In genomic region chr7:126467271-126467670, GRCm38 (mm10) we compare ENCODE assay signal across 9 mouse cellular contexts. TPM values are rescaled to one million over a fixed set of nuclear protein-coding genes. Genes with fewer than 3 reads are reported as not detected.
DNase-seq lines count a peak whose midpoint lies in the region; ATAC-seq and TF ChIP-seq lines count a peak whose summit lies in the region.
"Had no signal": no experiment of that assay in that cellular context is flagged by ENCODE, and none has a peak within 500 bp of the region (broad histone marks: within the 10 kb centered on the region; RNA-seq: fewer than 3 reads in every experiment).

No protein-coding gene starts in this region.

- H3K27me3 ChIP-seq in midbrain, embryonic 10.5 days (ENCODE audit: low read depth, poor library complexity, severe bottlenecking): 0 out of 2 replicates have a peak, but pooled peaks cover 4% of the 10 kb centered on the region
- no peaks in the 10 kb centered on the region for H3K27me3 ChIP-seq in midbrain, embryonic 16.5 days (ENCODE audit: control insufficient read depth, insufficient read depth, low read depth, low read length)
- H3K27me3 ChIP-seq in intestine, postnatal 0 days (replicated peaks; ENCODE audit: control insufficient read depth, insufficient read depth, low read length): no peaks in the 10 kb centered on the region
- no peaks in the 10 kb centered on the region for H3K27me3 ChIP-seq in myocyte (ENCODE audit: control insufficient read depth, insufficient read depth, insufficient read length)
- H3K27me3 ChIP-seq: neural tube, embryonic 13.5 days had no signal

- peak; percentile 60 to 65 for DNase-seq in cerebellum, postnatal 10 days
- DNase-seq in cerebellum, adult 8-10 months: no peak
- peak; percentile 40 for DNase-seq in midbrain, embryonic 10.5 days (ENCODE audit: low spot score)
- DNase-seq in c-Kit-positive CD71-negative TER-119-negative erythroid progenitor cells, embryonic 14.5 days (ENCODE audit: low read depth): peak; percentile 68
- no peak for DNase-seq in ovary, adult 18-20 months (ENCODE audit: low spot score)

- no peak overlapping the region for H3K4me3 ChIP-seq in midbrain, embryonic 10.5 days
- no peak overlapping the region for H3K4me3 ChIP-seq in midbrain, embryonic 16.5 days (ENCODE audit: low read depth, low read length)
- no peak overlapping the region for H3K4me3 ChIP-seq in intestine, postnatal 0 days (ENCODE audit: low read depth, low read length)
- no peak overlapping the region for H3K4me3 ChIP-seq in myocyte
- H3K4me3 ChIP-seq: neural tube, embryonic 13.5 days had no signal

- TF ChIP-seq POLR2A in myocyte (IDR thresholded peaks at IDR 0.05; ENCODE audit: insufficient read length, low read depth): no peak

- H3K9ac ChIP-seq in midbrain, embryonic 16.5 days (ENCODE audit: low read depth, low read length): no peak overlapping the region
- no peak overlapping the region for H3K9ac ChIP-seq in intestine, postnatal 0 days (ENCODE audit: low read depth, low read length)
- H3K9ac ChIP-seq: neural tube, embryonic 13.5 days had no signal

- H3K9me3 ChIP-seq in midbrain, embryonic 10.5 days (replicated peaks): no peaks in the 10 kb centered on the region
- H3K9me3 ChIP-seq in midbrain, embryonic 16.5 days (replicated peaks; ENCODE audit: control insufficient read depth, low read length, poor library complexity, severe bottlenecking): no peaks in the 10 kb centered on the region
- no peaks in the 10 kb centered on the region for H3K9me3 ChIP-seq in intestine, postnatal 0 days (ENCODE audit: control insufficient read depth)
- H3K9me3 ChIP-seq: neural tube, embryonic 13.5 days had no signal

- WGBS in midbrain, embryonic 10.5 days: 70% methylated on average over 5 of the region's 5 CpGs
- WGBS in midbrain, embryonic 16.5 days: 68% methylated on average over 5 of the region's 5 CpGs
- 68% methylated on average over 5 of the region's 5 CpGs for WGBS in intestine, postnatal 0 days

- no peak for ATAC-seq in midbrain, embryonic 16.5 days
- no peak for ATAC-seq in intestine, postnatal 0 days

- H3ac ChIP-seq in myocyte (ENCODE audit: control insufficient read depth, insufficient read length): no peak overlapping the region

- H3K4me2 ChIP-seq in midbrain, embryonic 16.5 days (ENCODE audit: low read length): no peak overlapping the region
- no peak overlapping the region for H3K4me2 ChIP-seq in intestine, postnatal 0 days (replicated peaks; ENCODE audit: low read depth)
- H3K4me2 ChIP-seq in myocyte (ENCODE audit: low read depth): peak overlapping the region; percentile 32
- H3K4me2 ChIP-seq: neural tube, embryonic 13.5 days had no signal

- TF ChIP-seq CTCF in intestine, postnatal 0 days (IDR thresholded peaks at IDR 0.05; ENCODE audit: low read depth): peak; percentile 66

- peaks cover 67% of the 10 kb centered on the region for H3K36me3 ChIP-seq in midbrain, embryonic 10.5 days
- H3K36me3 ChIP-seq in midbrain, embryonic 16.5 days (ENCODE audit: control insufficient read depth, insufficient read depth, low read length): peaks cover 39% of the 10 kb centered on the region
- H3K36me3 ChIP-seq in intestine, postnatal 0 days (ENCODE audit: control insufficient read depth, insufficient read depth): peaks cover 56% of the 10 kb centered on the region
- peaks cover 23% of the 10 kb centered on the region for H3K36me3 ChIP-seq in myocyte (ENCODE audit: control insufficient read depth, insufficient read depth)

- H3K4me1 ChIP-seq in midbrain, embryonic 10.5 days: peaks cover 7% of the 10 kb centered on the region; the same call in 1 of the 2 replicates
- no peaks in the 10 kb centered on the region for H3K4me1 ChIP-seq in midbrain, embryonic 16.5 days (ENCODE audit: control insufficient read depth, insufficient read depth, low read length)
- no peaks in the 10 kb centered on the region for H3K4me1 ChIP-seq in intestine, postnatal 0 days (replicated peaks; ENCODE audit: control insufficient read depth, insufficient read depth, low read length)

- H3K27ac ChIP-seq in midbrain, embryonic 10.5 days (replicated peaks): no peak overlapping the region
- no peak overlapping the region for H3K27ac ChIP-seq in midbrain, embryonic 16.5 days (ENCODE audit: low read length)
- H3K27ac ChIP-seq in intestine, postnatal 0 days (ENCODE audit: low read depth, low read length): no peak overlapping the region
- H3K27ac ChIP-seq: neural tube, embryonic 13.5 days had no signal

- H3K79me2 ChIP-seq in myocyte (ENCODE audit: control insufficient read depth, insufficient read depth): peaks cover 9% of the 10 kb centered on the region

TF ChIP-seq in myocyte, 11 proteins besides CTCF, POLR2A, EP300 and RAD21:
- TF ChIP-seq E2F4 (IDR thresholded peaks at IDR 0.05; ENCODE audit: insufficient read depth): no peak
- TF ChIP-seq POLR2AphosphoS2 (IDR thresholded peaks at IDR 0.05; ENCODE audit: insufficient read length, low read depth): peak; percentile 9

RNA-seq across cellular contexts. Expression of gene Atp2a1, which starts 4.4 kb away (rescaled TPM):
- polyA plus RNA-seq in midbrain, embryonic 10.5 days (2016; fragmentation: Nextera tagmentation; extraction: Ambion mirVana): 0.16 and 0.28 TPM in 2 replicates
- polyA plus RNA-seq in midbrain, embryonic 16.5 days (2015; fragmentation: Nextera tagmentation; extraction: Ambion mirVana): 0.39 and 0.71 TPM in 2 replicates
- 0.05 and 0.24 TPM in 2 replicates for polyA plus RNA-seq in intestine, postnatal 0 days (2015; fragmentation: Nextera tagmentation; extraction: Ambion mirVana)
- 1,699 TPM for polyA plus RNA-seq in myocyte (2012; fragmentation: generic; extraction: Trizol)

RNA-seq across cellular contexts. Expression of gene Sh2b1, which starts 8.0 kb away (rescaled TPM):
- polyA plus RNA-seq in midbrain, embryonic 10.5 days (2016; fragmentation: Nextera tagmentation; extraction: Ambion mirVana): 54.1 and 58.7 TPM in 2 replicates
- polyA plus RNA-seq in midbrain, embryonic 16.5 days (2015; fragmentation: Nextera tagmentation; extraction: Ambion mirVana): 76.8 and 79.6 TPM in 2 replicates
- polyA plus RNA-seq in intestine, postnatal 0 days (2015; fragmentation: Nextera tagmentation; extraction: Ambion mirVana): 23.6 and 23.8 TPM in 2 replicates
- polyA plus RNA-seq in myocyte (2012; fragmentation: generic; extraction: Trizol): 58.8 TPM

RNA-seq across cellular contexts. Expression of gene Tufm, which starts 19.9 kb away (rescaled TPM):
- polyA plus RNA-seq in midbrain, embryonic 10.5 days (2016; fragmentation: Nextera tagmentation; extraction: Ambion mirVana): 161 and 178 TPM in 2 replicates
- polyA plus RNA-seq in midbrain, embryonic 16.5 days (2015; fragmentation: Nextera tagmentation; extraction: Ambion mirVana): 121 and 127 TPM in 2 replicates
- polyA plus RNA-seq in intestine, postnatal 0 days (2015; fragmentation: Nextera tagmentation; extraction: Ambion mirVana): 70.3 and 76.5 TPM in 2 replicates
- polyA plus RNA-seq in myocyte (2012; fragmentation: generic; extraction: Trizol): 167 TPM

RNA-seq across cellular contexts. Expression of gene Atxn2l, which starts 36.0 kb away (rescaled TPM):
- 44.8 and 50.2 TPM in 2 replicates for polyA plus RNA-seq in midbrain, embryonic 10.5 days (2016; fragmentation: Nextera tagmentation; extraction: Ambion mirVana)
- 66.9 and 68.8 TPM in 2 replicates for polyA plus RNA-seq in midbrain, embryonic 16.5 days (2015; fragmentation: Nextera tagmentation; extraction: Ambion mirVana)
- 19.4 and 22.0 TPM in 2 replicates for polyA plus RNA-seq in intestine, postnatal 0 days (2015; fragmentation: Nextera tagmentation; extraction: Ambion mirVana)
- polyA plus RNA-seq in myocyte (2012; fragmentation: generic; extraction: Trizol): 104 TPM

RNA-seq across cellular contexts. Expression of gene Rabep2, which starts 38.7 kb away (rescaled TPM):
- polyA plus RNA-seq in midbrain, embryonic 10.5 days (2016; fragmentation: Nextera tagmentation; extraction: Ambion mirVana): 26.6 and 27.0 TPM in 2 replicates
- polyA plus RNA-seq in midbrain, embryonic 16.5 days (2015; fragmentation: Nextera tagmentation; extraction: Ambion mirVana): 22.9 and 23.8 TPM in 2 replicates
- 15.1 and 17.0 TPM in 2 replicates for polyA plus RNA-seq in intestine, postnatal 0 days (2015; fragmentation: Nextera tagmentation; extraction: Ambion mirVana)
- 36.7 TPM for polyA plus RNA-seq in myocyte (2012; fragmentation: generic; extraction: Trizol)

Comparison
In these comparisons a context has a peak if more than half of its experiments do, and no peak if none do; other contexts are left out.
1. DNase-seq: peak in cerebellum, postnatal 10 days (2 of 2), midbrain, embryonic 10.5 days (single experiment) and c-Kit-positive CD71-negative TER-119-negative erythroid progenitor cells, embryonic 14.5 days (single experiment); none in cerebellum, adult 8-10 months (single experiment) and ovary, adult 18-20 months (single experiment).
2. RNA of gene Atp2a1, which starts 4.4 kb away (polyA plus RNA-seq): 1,699 TPM in myocyte (single experiment); 0.39 to 0.71 TPM in midbrain, embryonic 16.5 days, 0.16 to 0.28 TPM in midbrain, embryonic 10.5 days and 0.05 to 0.24 TPM in intestine, postnatal 0 days; every median in the first group is over 100 times any median in the second.